Mouse (Mus musculus): ENCODE results near the gene Ggta1. TPM values are rescaled to one million over a fixed set of nuclear protein-coding genes. Genes with fewer than 3 reads are reported as not detected.

Ggta1 gene
- polyA plus RNA-seq, 1 experiment from 2014 or later, result 39.4 TPM

DNA sequence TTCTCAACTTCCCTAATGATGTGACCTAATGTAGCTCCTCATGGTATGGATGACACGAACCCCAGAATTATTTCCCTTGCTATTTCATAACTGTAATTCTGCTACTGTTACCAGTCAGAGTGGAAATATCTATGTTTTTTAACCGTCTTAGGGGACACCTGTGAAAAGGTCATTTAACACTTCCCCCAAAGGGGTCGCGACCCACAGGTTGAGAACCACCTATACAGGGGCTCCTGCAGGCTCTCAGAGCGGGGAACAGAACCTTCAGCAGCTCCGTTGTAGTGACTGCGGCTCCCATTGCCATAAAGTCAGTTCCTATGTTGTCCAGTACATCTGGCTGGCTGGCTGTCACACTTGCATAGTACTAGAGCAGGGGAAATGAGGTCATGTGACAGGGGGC, 62.3 kb downstream of the Ggta1 start:
- H3K9me3 ChIP-seq (ENCODE audit: control insufficient read depth, low read length), result no peaks in the 10 kb centered on the region
- H3K36me3 ChIP-seq (ENCODE audit: control insufficient read depth, insufficient read depth, low read length), result peaks cover 41% of the 10 kb centered on the region
- no peaks in the 10 kb centered on the region for H3K27me3 ChIP-seq (ENCODE audit: control insufficient read depth, insufficient read depth, low read length)
- H3K4me3 ChIP-seq (ENCODE audit: control insufficient read depth in 1 of 2, insufficient read depth in 1 of 2, low read depth in 1 of 2, low read length in 2 of 2), result no peak overlapping the region
- peaks cover 2 to 8% of the 10 kb centered on the region in 2 experiments; a peak in 1 of 4 replicates for H3K4me1 ChIP-seq (ENCODE audit: control insufficient read depth in 2 of 2, insufficient read depth in 2 of 2, low read length in 2 of 2)
- no peak overlapping the region for H3K27ac ChIP-seq (replicated peaks in 1 of 2; ENCODE audit: control insufficient read depth in 1 of 2, insufficient read depth in 1 of 2, low read depth in 2 of 2, low read length in 2 of 2)
- no peak overlapping the region for H3K9ac ChIP-seq (ENCODE audit: low read length)
- ATAC-seq (ENCODE audit: insufficient number of reproducible peaks, insufficient read depth, low FRiP score, low read depth), result no peak
- no peak overlapping the region for H3K4me2 ChIP-seq (ENCODE audit: low read length)
- WGBS, result 88% methylated on average over 7 of the region's 7 CpGs

DNA sequence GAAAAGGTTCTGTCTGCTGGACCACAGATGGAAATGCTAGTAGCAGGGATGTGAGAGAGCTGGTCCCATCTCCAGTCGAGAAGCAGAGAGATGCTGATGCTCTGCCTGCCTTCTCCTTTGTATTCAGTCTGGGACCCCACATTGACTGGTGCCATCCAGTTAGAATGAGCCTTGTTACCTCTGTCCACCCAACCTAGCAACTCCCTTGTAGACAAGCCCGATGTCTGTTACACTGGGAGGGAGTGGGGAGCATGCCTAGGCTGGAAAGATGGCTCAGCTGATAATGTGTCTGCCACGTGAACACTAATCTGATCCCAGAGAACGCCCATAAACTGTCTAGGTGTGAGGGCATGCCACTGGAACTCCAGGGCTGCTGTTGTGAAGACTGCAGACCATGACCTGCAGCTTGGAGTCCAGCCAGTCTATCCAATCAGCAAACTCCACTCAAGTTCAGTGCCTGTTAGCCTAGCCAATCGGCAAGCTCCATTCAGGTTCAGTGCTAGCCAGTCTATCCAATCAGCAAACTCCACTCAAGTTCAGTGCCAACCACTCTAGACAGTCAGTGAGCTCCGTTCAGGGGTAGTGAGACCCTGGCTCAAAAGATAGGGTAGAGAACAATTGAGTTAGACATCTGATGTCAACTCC, 64.7 kb downstream of the Ggta1 start:
- Histone ChIP-seq H3K4me1 (ENCODE audit: control insufficient read depth in 2 of 2, insufficient read depth in 2 of 2, low read length in 2 of 2) (peaks cover 2 to 8% of the 10 kb centered on the region in 2 experiments; a peak in 1 of 4 replicates), H3K4me3 (ENCODE audit: control insufficient read depth in 1 of 2, insufficient read depth in 1 of 2, low read depth in 1 of 2, low read length in 2 of 2) (no peak overlapping the region), H3K9ac (ENCODE audit: low read length) (no peak overlapping the region), H3K27me3 (ENCODE audit: control insufficient read depth, insufficient read depth, low read length) (no peaks in the 10 kb centered on the region), H3K9me3 (ENCODE audit: control insufficient read depth, low read length) (no peaks in the 10 kb centered on the region), H3K4me2 (ENCODE audit: low read length) (no peak overlapping the region), H3K27ac (replicated peaks in 1 of 2; ENCODE audit: control insufficient read depth in 1 of 2, insufficient read depth in 1 of 2, low read depth in 2 of 2, low read length in 2 of 2) (no peak overlapping the region; a peak in 1 of 4 replicates), H3K36me3 (ENCODE audit: control insufficient read depth, insufficient read depth, low read length) (peaks cover 25% of the 10 kb centered on the region)
- WGBS, result 69% methylated on average over 6 of the region's 6 CpGs
- ATAC-seq (ENCODE audit: insufficient number of reproducible peaks, insufficient read depth, low FRiP score, low read depth), result peak; percentile 51; the same call in 1 of the 2 replicates

DNA sequence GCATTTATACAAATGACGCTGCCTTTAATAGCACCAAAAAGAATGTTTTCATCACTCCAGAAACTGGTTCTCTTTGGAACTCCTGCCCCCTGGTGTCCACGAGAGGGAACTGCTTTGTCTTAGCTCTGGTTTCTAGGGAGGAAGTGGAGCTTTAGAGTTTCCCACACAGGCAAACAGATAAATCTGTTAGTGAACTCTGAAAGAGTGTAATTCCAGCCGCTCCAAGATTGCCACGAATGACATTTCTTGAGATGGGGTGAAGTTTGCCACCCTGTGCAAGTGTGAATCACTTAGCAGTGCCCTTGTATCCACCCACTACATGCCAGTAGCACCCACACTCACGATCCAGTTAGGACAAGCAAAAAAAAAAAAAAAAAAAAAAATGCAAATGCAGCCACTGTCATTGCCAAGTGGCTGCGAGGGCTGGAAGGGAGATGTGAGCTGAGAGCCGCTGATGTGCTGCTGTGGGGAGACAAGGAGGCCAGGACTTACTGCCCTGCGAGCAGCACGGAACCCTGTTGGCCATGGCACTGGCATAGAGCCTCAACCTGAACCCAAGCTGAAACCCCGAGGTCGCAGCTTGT, 65.3 kb downstream of the Ggta1 start:
- Histone ChIP-seq H3K4me1 (ENCODE audit: control insufficient read depth in 2 of 2, insufficient read depth in 2 of 2, low read length in 2 of 2) (peaks cover 2 to 8% of the 10 kb centered on the region in 2 experiments; a peak in 1 of 4 replicates), H3K36me3 (ENCODE audit: control insufficient read depth, insufficient read depth, low read length) (peaks cover 20% of the 10 kb centered on the region), H3K4me3 (ENCODE audit: control insufficient read depth in 1 of 2, insufficient read depth in 1 of 2, low read depth in 1 of 2, low read length in 2 of 2) (no peak overlapping the region), H3K27me3 (ENCODE audit: control insufficient read depth, insufficient read depth, low read length) (no peaks in the 10 kb centered on the region), H3K9me3 (ENCODE audit: control insufficient read depth, low read length) (no peaks in the 10 kb centered on the region), H3K9ac (ENCODE audit: low read length) (no peak overlapping the region), H3K4me2 (ENCODE audit: low read length) (peak overlapping the region; percentile 16; the same call in 1 of the 2 replicates), H3K27ac (replicated peaks in 1 of 2; ENCODE audit: control insufficient read depth in 1 of 2, insufficient read depth in 1 of 2, low read depth in 2 of 2, low read length in 2 of 2) (no peak overlapping the region; a peak in 1 of 4 replicates)
- peak; percentile 52; the same call in 1 of the 2 replicates for ATAC-seq (ENCODE audit: insufficient number of reproducible peaks, insufficient read depth, low FRiP score, low read depth)
- 45% methylated on average over 11 of the region's 11 CpGs for WGBS

DNA sequence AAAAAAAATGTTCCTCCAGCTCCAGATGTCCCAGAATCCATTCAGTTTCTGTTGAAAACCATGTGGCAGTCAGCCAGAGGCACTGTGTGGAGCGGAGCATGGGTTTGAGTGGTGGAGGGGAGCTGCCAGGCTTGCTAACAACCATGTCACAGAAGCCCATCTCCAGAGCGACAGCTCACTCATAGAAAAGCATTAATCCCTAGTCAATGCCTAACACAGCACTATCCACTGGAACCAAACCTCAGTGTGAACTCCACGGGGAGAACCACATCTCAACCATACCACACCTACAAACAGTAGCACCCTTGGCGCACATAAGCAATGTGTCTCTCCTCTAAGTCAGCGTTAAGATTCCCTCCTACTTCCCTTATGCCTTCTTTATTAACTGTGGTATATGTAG, 65.9 kb downstream of the Ggta1 start, which contains the start of gene 4930402F06Rik:
Gene 4930402F06Rik, minus strand, starts transcription at position 80 of the 400 bp plus-strand sequence.
- H3K27ac ChIP-seq (replicated peaks in 1 of 2; ENCODE audit: control insufficient read depth in 1 of 2, insufficient read depth in 1 of 2, low read depth in 2 of 2, low read length in 2 of 2), result no peak within 1 kb of the TSS; a peak in 1 of 4 replicates
- peak; percentile 18; the same call in 1 of the 2 replicates for ATAC-seq (ENCODE audit: insufficient number of reproducible peaks, insufficient read depth, low FRiP score, low read depth)

DNA sequence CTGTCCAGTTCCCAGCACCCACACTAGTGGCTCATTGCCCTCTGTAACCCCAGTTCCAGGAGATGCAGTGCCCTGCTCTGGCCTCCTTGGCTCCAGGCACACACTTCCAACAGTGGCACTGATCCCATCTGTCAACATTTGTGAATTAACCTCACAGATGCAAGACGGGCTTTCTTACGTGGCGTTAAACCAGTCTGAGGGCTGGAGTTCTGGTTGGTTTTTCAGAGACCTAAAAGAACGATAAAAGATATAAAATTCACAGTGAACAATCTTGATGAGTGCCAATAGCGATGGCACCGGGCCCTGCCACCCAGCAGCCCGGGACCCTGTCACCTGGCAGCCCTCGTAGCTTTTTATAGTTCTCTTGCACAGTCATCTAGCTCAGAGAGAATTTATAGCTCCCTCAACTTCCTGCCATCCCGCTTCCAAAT, 77.6 kb downstream of the Ggta1 start:
- 41% methylated on average over 9 of the region's 9 CpGs for WGBS
- Histone ChIP-seq H3K4me2 (ENCODE audit: low read length) (peak overlapping the region; percentile 39; the same call in 1 of the 2 replicates), H3K9me3 (ENCODE audit: control insufficient read depth, low read length) (peaks cover 6% of the 10 kb centered on the region; the same call in 1 of the 2 replicates), H3K27me3 (ENCODE audit: control insufficient read depth, insufficient read depth, low read length) (no peaks in the 10 kb centered on the region), H3K9ac (ENCODE audit: low read length) (no peak overlapping the region), H3K27ac (replicated peaks in 1 of 2; ENCODE audit: control insufficient read depth in 1 of 2, insufficient read depth in 1 of 2, low read depth in 2 of 2, low read length in 2 of 2) (peak overlapping the region; percentile 62 to 74), H3K4me1 (ENCODE audit: control insufficient read depth in 2 of 2, insufficient read depth in 2 of 2, low read length in 2 of 2) (peaks cover 4 to 11% of the 10 kb centered on the region in 2 experiments; a peak in 3 of 4 replicates), H3K36me3 (ENCODE audit: control insufficient read depth, insufficient read depth, low read length) (no peaks in the 10 kb centered on the region), H3K4me3 (ENCODE audit: control insufficient read depth in 1 of 2, insufficient read depth in 1 of 2, low read depth in 1 of 2, low read length in 2 of 2) (no peak overlapping the region)
- ATAC-seq (ENCODE audit: insufficient number of reproducible peaks, insufficient read depth, low FRiP score, low read depth), result no peak

More for the DNA sequence above, 65.9 kb downstream of the Ggta1 start, which contains the start of gene 4930402F06Rik:
- H3K36me3 ChIP-seq (ENCODE audit: control insufficient read depth, insufficient read depth, low read length), result peaks cover 14% of the 10 kb centered on the region
- H3K4me1 ChIP-seq (ENCODE audit: control insufficient read depth in 2 of 2, insufficient read depth in 2 of 2, low read length in 2 of 2), result peaks cover 2 to 8% of the 10 kb centered on the region in 2 experiments; a peak in 1 of 4 replicates
- WGBS, result 55% methylated on average over 5 of the region's 5 CpGs
- H3K9ac ChIP-seq (ENCODE audit: low read length), result no peak within 1 kb of the TSS
- H3K9me3 ChIP-seq (ENCODE audit: control insufficient read depth, low read length), result no peaks in the 10 kb centered on the region
- H3K27me3 ChIP-seq (ENCODE audit: control insufficient read depth, insufficient read depth, low read length), result no peaks in the 10 kb centered on the region
- H3K4me3 ChIP-seq (ENCODE audit: control insufficient read depth in 1 of 2, insufficient read depth in 1 of 2, low read depth in 1 of 2, low read length in 2 of 2), result no peak within 1 kb of the TSS
- H3K4me2 ChIP-seq (ENCODE audit: low read length), result peak within 1 kb of the TSS; percentile 16; the same call in 1 of the 2 replicates

DNA sequence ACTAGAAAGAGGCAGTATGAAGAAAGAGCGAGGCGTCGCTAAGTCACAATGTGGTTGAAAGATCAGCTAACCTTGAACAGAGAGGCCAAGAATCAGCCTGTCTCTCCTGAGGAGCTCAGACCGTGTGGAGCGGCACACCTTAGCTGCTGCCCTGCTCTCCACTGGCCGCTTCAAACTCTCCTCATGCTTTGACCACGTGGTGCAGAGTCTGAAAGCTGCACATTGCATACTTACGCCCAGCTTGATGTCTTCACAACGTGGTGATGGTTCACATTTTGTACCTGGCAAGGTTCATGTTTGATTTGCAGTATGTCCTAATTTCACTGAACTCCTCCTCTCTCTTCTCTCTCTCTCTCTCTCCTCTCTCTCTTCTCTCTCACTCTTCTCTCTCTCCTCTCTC, 83.7 kb downstream of the Ggta1 start:
- no peak overlapping the region for H3K4me3 ChIP-seq (ENCODE audit: control insufficient read depth in 1 of 2, insufficient read depth in 1 of 2, low read depth in 1 of 2, low read length in 2 of 2)
- 67% methylated on average over 9 of the region's 9 CpGs for WGBS
- no peak overlapping the region for H3K27ac ChIP-seq (replicated peaks in 1 of 2; ENCODE audit: control insufficient read depth in 1 of 2, insufficient read depth in 1 of 2, low read depth in 2 of 2, low read length in 2 of 2)
- no peaks in the 10 kb centered on the region for H3K27me3 ChIP-seq (ENCODE audit: control insufficient read depth, insufficient read depth, low read length)
- H3K9ac ChIP-seq (ENCODE audit: low read length), result no peak overlapping the region
- H3K4me1 ChIP-seq (ENCODE audit: control insufficient read depth in 2 of 2, insufficient read depth in 2 of 2, low read length in 2 of 2), result peaks cover 0 to 4% of the 10 kb centered on the region in 2 experiments; a peak in 1 of 4 replicates
- no peak for ATAC-seq (ENCODE audit: insufficient number of reproducible peaks, insufficient read depth, low FRiP score, low read depth)
- H3K4me2 ChIP-seq (ENCODE audit: low read length), result no peak overlapping the region
- H3K9me3 ChIP-seq (ENCODE audit: control insufficient read depth, low read length), result no peaks in the 10 kb centered on the region
- H3K36me3 ChIP-seq (ENCODE audit: control insufficient read depth, insufficient read depth, low read length), result no peaks in the 10 kb centered on the region

DNA sequence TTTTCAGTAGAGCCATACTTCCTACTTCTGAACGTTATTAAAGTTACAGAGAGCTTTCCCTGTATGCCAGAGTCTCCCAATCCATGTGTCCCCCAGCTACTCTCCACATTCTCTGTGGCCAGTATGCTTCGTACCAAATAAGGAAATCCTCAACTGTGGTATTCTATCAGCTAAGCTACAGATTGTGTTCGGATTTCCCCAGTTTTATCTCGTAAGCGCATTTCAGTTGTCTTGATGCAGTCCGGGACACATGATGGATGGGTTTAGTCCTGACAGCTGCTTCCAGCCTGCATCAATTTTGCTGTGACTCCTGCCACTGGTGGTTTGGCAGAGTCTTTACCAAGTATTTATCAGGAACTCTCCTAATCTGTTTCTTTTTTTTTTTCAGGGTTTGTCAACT, 85.4 kb downstream of the Ggta1 start:
- no peak for ATAC-seq (ENCODE audit: insufficient number of reproducible peaks, insufficient read depth, low FRiP score, low read depth)
- H3K36me3 ChIP-seq (ENCODE audit: control insufficient read depth, insufficient read depth, low read length), result no peaks in the 10 kb centered on the region
- WGBS, result 11% methylated on average over 6 of the region's 6 CpGs

More for the DNA sequence above, 85.4 kb downstream of the Ggta1 start:
- H3K9ac ChIP-seq (ENCODE audit: low read length), result no peak overlapping the region
- no peaks in the 10 kb centered on the region for H3K27me3 ChIP-seq (ENCODE audit: control insufficient read depth, insufficient read depth, low read length)
- H3K27ac ChIP-seq (replicated peaks in 1 of 2; ENCODE audit: control insufficient read depth in 1 of 2, insufficient read depth in 1 of 2, low read depth in 2 of 2, low read length in 2 of 2), result no peak overlapping the region
- H3K4me3 ChIP-seq (ENCODE audit: control insufficient read depth in 1 of 2, insufficient read depth in 1 of 2, low read depth in 1 of 2, low read length in 2 of 2), result no peak overlapping the region
- no peak overlapping the region for H3K4me2 ChIP-seq (ENCODE audit: low read length)
- H3K9me3 ChIP-seq (ENCODE audit: control insufficient read depth, low read length), result no peaks in the 10 kb centered on the region
- H3K4me1 ChIP-seq (ENCODE audit: control insufficient read depth in 2 of 2, insufficient read depth in 2 of 2, low read length in 2 of 2), result peaks cover 0 to 4% of the 10 kb centered on the region in 2 experiments; a peak in 1 of 4 replicates
